Mouse (Mus musculus): ENCODE results near the gene Os9.
A peak's percentile ranks its signal among the peaks of the same experiment; 100 is the strongest.
"Not testable (repeated sequence)": the region's sequence is repeated elsewhere in the genome, so short reads cannot be mapped to it uniquely, and the experiment has no call there.

The Os9 gene

GRCm38 (mm10) chr10:127121066-127121477, at the start of gene Os9:
Os9 (minus strand) TSS chr10:127121131.
- DNase-seq (ENCODE audit: low spot score), result peak; percentile 89

- no peak for DNase-seq (ENCODE audit: low spot score)
Measured at GRCm38 (mm10) chr10:127170002-127170401, 49.1 kb upstream of the Os9 start.

- DNase-seq (ENCODE audit: low spot score), result no peak
Measured at GRCm38 (mm10) chr10:127167614-127168192, 46.8 kb upstream of the Os9 start.

- no peak for DNase-seq (ENCODE audit: low spot score)
Measured at GRCm38 (mm10) chr10:127166771-127167613, 46.1 kb upstream of the Os9 start.

GRCm38 (mm10) chr10:127166404-127166715, 45.4 kb upstream of the Os9 start:
- DNase-seq (ENCODE audit: low spot score), result no peak

GRCm38 (mm10) chr10:127165654-127166403, 44.9 kb upstream of the Os9 start:
- no peak for DNase-seq (ENCODE audit: low spot score)

GRCm38 (mm10) chr10:127165354-127165653, 44.4 kb upstream of the Os9 start:
- no peak for DNase-seq (ENCODE audit: low spot score)

GRCm38 (mm10) chr10:127164631-127165353, 43.9 kb upstream of the Os9 start, which contains the start of gene B4galnt1:
B4galnt1 (plus strand) TSS chr10:127165225.
- DNase-seq (ENCODE audit: low spot score), result no peak

- DNase-seq (ENCODE audit: low spot score), result no peak
Measured at GRCm38 (mm10) chr10:127164190-127164589, 43.3 kb upstream of the Os9 start.

- DNase-seq (ENCODE audit: low spot score), result not testable (repeated sequence)
Measured at GRCm38 (mm10) chr10:127162771-127163261, 41.9 kb upstream of the Os9 start.

GRCm38 (mm10) chr10:127160728-127161127, 39.8 kb upstream of the Os9 start:
- no peak for DNase-seq (ENCODE audit: low spot score)

GRCm38 (mm10) chr10:127160081-127160480, 39.1 kb upstream of the Os9 start:
- no peak for DNase-seq (ENCODE audit: low spot score)

- DNase-seq (ENCODE audit: low spot score), result no peak
Measured at GRCm38 (mm10) chr10:127158471-127158870, 37.5 kb upstream of the Os9 start.

GRCm38 (mm10) chr10:127156511-127156910, 35.6 kb upstream of the Os9 start:
- no peak for DNase-seq (ENCODE audit: low spot score)

GRCm38 (mm10) chr10:127156089-127156488, 35.2 kb upstream of the Os9 start:
- DNase-seq (ENCODE audit: low spot score), result no peak

GRCm38 (mm10) chr10:127154652-127155051, 33.7 kb upstream of the Os9 start:
- no peak for DNase-seq (ENCODE audit: low spot score)

GRCm38 (mm10) chr10:127154241-127154640, 33.3 kb upstream of the Os9 start:
- DNase-seq (ENCODE audit: low spot score), result no peak

- DNase-seq (ENCODE audit: low spot score), result no peak
Measured at GRCm38 (mm10) chr10:127153323-127153722, 32.4 kb upstream of the Os9 start.

- not testable (repeated sequence) for DNase-seq (ENCODE audit: low spot score)
Measured at GRCm38 (mm10) chr10:127152556-127152955, 31.6 kb upstream of the Os9 start.

GRCm38 (mm10) chr10:127151233-127151632, 30.3 kb upstream of the Os9 start:
- DNase-seq (ENCODE audit: low spot score), result not testable (repeated sequence)

- no peak for DNase-seq (ENCODE audit: low spot score)
Measured at GRCm38 (mm10) chr10:127150471-127150872, 29.5 kb upstream of the Os9 start.

GRCm38 (mm10) chr10:127147135-127147534, 26.2 kb upstream of the Os9 start:
- DNase-seq (ENCODE audit: low spot score), result no peak
